Mouse (Mus musculus) CH12.LX (cell line): ENCODE measurements around the gene Olfr1489. TPM values are rescaled to one million over a fixed set of nuclear protein-coding genes. Genes with fewer than 3 reads are reported as not detected.
"Not testable (repeated sequence)": the region's sequence is repeated elsewhere in the genome, so short reads cannot be mapped to it uniquely, and the experiment has no call there.

Experiments
- DNase-seq: peaks from one replicate; pipeline ENCODE4 v3.0.0-alpha.2; 2013; ENCODE audit errors: extremely low read depth
- H3K27ac ChIP-seq: 2 replicates; pipeline ENCODE4 v1.5.1; 2012; ENCODE audit warnings: low read depth, mild to moderate bottlenecking, control low read depth, moderate library complexity; ENCODE audit not compliant: insufficient read depth
- H3K27me3 ChIP-seq: replicated peaks from 2 replicates; pipeline ENCODE3; 2012; ENCODE audit warnings: inconsistent platforms
- H3K36me3 ChIP-seq, 2 experiments: replicated peaks in 1 of 2; 2 replicates each; pipeline versions ENCODE3 to v1.6.1; 2012; ENCODE audit warnings: inconsistent platforms in 1 of 2, low read length in 1 of 2, mild to moderate bottlenecking in 1 of 2, mixed read lengths in 1 of 2, moderate library complexity in 1 of 2; ENCODE audit not compliant: control insufficient read depth in 1 of 2, insufficient read depth in 1 of 2
- H3K4me1 ChIP-seq, 2 experiments: 2 replicates each; pipeline ENCODE4 v1.6.1; 2012; ENCODE audit warnings: inconsistent platforms in 1 of 2, moderate library complexity in 1 of 2; ENCODE audit not compliant: insufficient read depth in 2 of 2, control insufficient read depth in 1 of 2
- H3K4me2 ChIP-seq: 2 replicates; pipeline ENCODE4 v1.6.1; 2012; ENCODE audit warnings: low read depth, mild to moderate bottlenecking, control low read depth; ENCODE audit not compliant: poor library complexity, insufficient read depth, severe bottlenecking
- H3K4me3 ChIP-seq, 3 experiments: fragments of 150-350 bp in 1 of 3; sonication (generic) in 1 of 3; replicated peaks in 1 of 3; 2 replicates each; pipeline versions ENCODE3 to v1.5.1; 2011 to 2012; ENCODE audit warnings: low read depth in 2 of 3, low read length in 2 of 3, mild to moderate bottlenecking in 2 of 3, moderate library complexity in 2 of 3, control low read depth in 1 of 3, improper control_type of control experiment in 1 of 3, inconsistent platforms in 1 of 3, mixed read lengths in 1 of 3; ENCODE audit not compliant: poor library complexity in 1 of 3
- H3K79me2 ChIP-seq: replicated peaks from 2 replicates; pipeline ENCODE4 v1.6.1; 2012; ENCODE audit warnings: mild to moderate bottlenecking, moderate library complexity; ENCODE audit not compliant: control insufficient read depth, poor library complexity, insufficient read depth, severe bottlenecking; ENCODE audit errors: extremely low read depth
- H3K9ac ChIP-seq: 2 replicates; pipeline ENCODE4 v1.6.1; 2012; ENCODE audit warnings: low read depth, mild to moderate bottlenecking, control low read depth, moderate library complexity; ENCODE audit not compliant: insufficient read depth
- H3K9me3 ChIP-seq: replicated peaks from 2 replicates; pipeline ENCODE3; 2012; ENCODE audit warnings: low read length, inconsistent platforms, mixed read lengths
- CHD1 ChIP-seq: IDR thresholded peaks from 2 replicates; pipeline ENCODE4 v1.6.1; 2012; ENCODE audit warnings: low read depth, low read length, improper control_type of control experiment, inconsistent platforms
- CHD2 ChIP-seq: IDR thresholded peaks from 2 replicates; pipeline ENCODE4 v1.6.1; 2011; ENCODE audit warnings: low read length, improper control_type of control experiment
- E2F4 ChIP-seq: IDR thresholded peaks from 2 replicates; pipeline ENCODE4 v1.6.1; 2011; ENCODE audit warnings: low read depth, low read length, improper control_type of control experiment; ENCODE audit not compliant: insufficient replicate concordance
- ELF1 ChIP-seq: IDR thresholded peaks from 2 replicates; pipeline ENCODE4 v1.6.1; 2014; ENCODE audit warnings: low read depth, mild to moderate bottlenecking, inconsistent platforms, low read length, improper control_type of control experiment
- EP300 ChIP-seq: IDR thresholded peaks from 2 replicates; pipeline ENCODE4 v1.6.1; 2011; ENCODE audit warnings: low read length, improper control_type of control experiment
- ETS1 ChIP-seq: conservative IDR thresholded peaks from 2 replicates; pipeline ENCODE4 v1.6.1; 2012; ENCODE audit warnings: low read depth, mild to moderate bottlenecking, inconsistent platforms, low read length, improper control_type of control experiment, moderate library complexity
- GABPA ChIP-seq: IDR thresholded peaks from 2 replicates; pipeline ENCODE4 v1.6.1; 2012; ENCODE audit warnings: low read depth, low read length, improper control_type of control experiment, inconsistent platforms; ENCODE audit not compliant: insufficient replicate concordance
- HCFC1 ChIP-seq: IDR thresholded peaks from 2 replicates; pipeline ENCODE4 v1.6.1; 2012; ENCODE audit warnings: low read depth, mild to moderate bottlenecking, inconsistent platforms, low read length, improper control_type of control experiment
- IRF4 ChIP-seq: IDR thresholded peaks from 2 replicates; pipeline ENCODE4 v1.6.1; 2014; ENCODE audit warnings: low read depth, mild to moderate bottlenecking, inconsistent platforms, low read length, improper control_type of control experiment
- JUND ChIP-seq: conservative IDR thresholded peaks from 2 replicates; pipeline ENCODE4 v1.6.1; 2011; ENCODE audit warnings: low read depth, low read length, improper control_type of control experiment
- KAT2A ChIP-seq: IDR thresholded peaks from 2 replicates; pipeline ENCODE4 v1.6.1; 2012; ENCODE audit warnings: low read length, improper control_type of control experiment, inconsistent platforms; ENCODE audit not compliant: insufficient replicate concordance
- MAFK ChIP-seq: IDR thresholded peaks from 2 replicates; pipeline ENCODE4 v1.6.1; 2011; ENCODE audit warnings: low read length, improper control_type of control experiment; ENCODE audit not compliant: insufficient replicate concordance
- MEF2A ChIP-seq: IDR thresholded peaks from 2 replicates; pipeline ENCODE4 v1.6.1; 2014; ENCODE audit warnings: low read depth, mild to moderate bottlenecking, inconsistent platforms, low read length, improper control_type of control experiment, borderline replicate concordance
- MXI1 ChIP-seq: IDR thresholded peaks from 2 replicates; pipeline ENCODE4 v1.6.1; 2011; ENCODE audit warnings: mild to moderate bottlenecking, low read depth, low read length, improper control_type of control experiment
- MYC ChIP-seq: IDR thresholded peaks from 2 replicates; pipeline ENCODE4 v1.6.1; 2011; ENCODE audit warnings: low read depth, mild to moderate bottlenecking, improper control_type of control experiment, low read length
- NELFE ChIP-seq: IDR thresholded peaks from 2 replicates; pipeline ENCODE4 v1.6.1; 2011; ENCODE audit warnings: low read depth, low read length, improper control_type of control experiment
- NRF1 ChIP-seq: IDR thresholded peaks from 2 replicates; pipeline ENCODE4 v1.6.1; 2014; ENCODE audit warnings: low read depth, mild to moderate bottlenecking, inconsistent platforms, low read length, improper control_type of control experiment, moderate library complexity
- PAX5 ChIP-seq: IDR thresholded peaks from 2 replicates; pipeline ENCODE4 v1.6.1; 2012; ENCODE audit warnings: low read length, inconsistent platforms, mixed read lengths
- POLR2A ChIP-seq: IDR thresholded peaks from 2 replicates; pipeline ENCODE4 v1.6.1; 2011; ENCODE audit warnings: low read depth, mild to moderate bottlenecking, improper control_type of control experiment, low read length
- POLR2AphosphoS2 ChIP-seq: IDR thresholded peaks from 2 replicates; pipeline ENCODE4 v1.6.1; 2011; ENCODE audit warnings: low read depth, low read length, improper control_type of control experiment
- TBP ChIP-seq: conservative IDR thresholded peaks from 2 replicates; pipeline ENCODE4 v1.6.1; 2011; ENCODE audit warnings: low read depth, low read length, improper control_type of control experiment
- TCF12 ChIP-seq: IDR thresholded peaks from 2 replicates; pipeline ENCODE4 v1.6.1; 2014; ENCODE audit warnings: low read depth, mild to moderate bottlenecking, inconsistent platforms, low read length, improper control_type of control experiment
- UBTF ChIP-seq: IDR thresholded peaks from 2 replicates; pipeline ENCODE4 v1.6.1; 2012; ENCODE audit warnings: low read depth, mild to moderate bottlenecking, inconsistent platforms, low read length, improper control_type of control experiment, moderate library complexity
- USF1 ChIP-seq: IDR thresholded peaks from 2 replicates; pipeline ENCODE4 v1.6.1; 2014; ENCODE audit warnings: low read depth, mild to moderate bottlenecking, inconsistent platforms, low read length, improper control_type of control experiment
- USF2 ChIP-seq: conservative IDR thresholded peaks from 2 replicates; pipeline ENCODE4 v1.6.1; 2011; ENCODE audit warnings: low read depth, low read length, improper control_type of control experiment
- ZC3H11A ChIP-seq: IDR thresholded peaks from 2 replicates; pipeline ENCODE4 v1.6.1; 2012; ENCODE audit warnings: low read depth, mild to moderate bottlenecking, inconsistent platforms, low read length, improper control_type of control experiment
- ZKSCAN1 ChIP-seq: IDR thresholded peaks from 2 replicates; pipeline ENCODE4 v1.6.1; 2012; ENCODE audit warnings: low read depth, inconsistent platforms, low read length, improper control_type of control experiment, borderline replicate concordance
- dilution Hi-C: fragments of 300-500 bp; cut with MboI; formaldehyde crosslinking; loops from 2 replicates; pipeline ENCODE4 v1.14.3; 2020; ENCODE audit warnings: low sequenced_read_pairs; ENCODE audit not compliant: extremely low pct_unique_long_range_greater_than_20kb, extremely low pct_ligation_motif_present
- in situ Hi-C: fragments of 300-500 bp; cut with MboI; formaldehyde crosslinking; loops from 3 replicates; pipeline ENCODE4 v1.14.3; 2019; ENCODE audit warnings: low sequenced_read_pairs, low pct_ligation_motif_present, low pct_unique_long_range_greater_than_20kb, mixed read lengths
- polyA plus RNA-seq: library from polyadenylated mRNA; unstranded; fragments of >175 nt; gene quantifications from 2 replicates; pipeline ENCODE4 v1.2.1, GENCODE M21; 2012; ENCODE audit warnings: low read depth; ENCODE audit not compliant: insufficient read length
- total RNA-seq, 2 experiments: library from RNA; depleted of rRNA; stranded (reverse); fragments of 300-350 nt in 1 of 2; fragments of >200 nt in 1 of 2; gene quantifications; 2 replicates each; pipeline ENCODE4 v1.2.3; 2012 to 2014

Olfr1489 gene
- total RNA-seq (2012; rRNA removed) (not detected in 2 replicates), total RNA-seq (2014; rRNA removed) (not detected in 2 replicates), polyA plus RNA-seq (not detected in 2 replicates)

GRCm38 (mm10) chr19:13631321-13631720, at the start of gene Olfr1489:
TSS of gene Olfr1489 (plus strand) at chr19:13631621.
- no peaks in the 10 kb centered on the region for H3K9me3 ChIP-seq
- H3K27ac ChIP-seq, result no peak within 1 kb of the TSS
- H3K9ac ChIP-seq, result no peak within 1 kb of the TSS
- no peaks in the 10 kb centered on the region for H3K36me3 ChIP-seq
- TF ChIP-seq TBP, result no peak
- TF ChIP-seq USF2, result no peak
- no peak for TF ChIP-seq JUND
- no peak for TF ChIP-seq MXI1
- TF ChIP-seq TCF12, result no peak
- TF ChIP-seq UBTF, result no peak
- no peak for TF ChIP-seq CHD1
- TF ChIP-seq E2F4, result no peak
- no peak for TF ChIP-seq GABPA
- no peak for TF ChIP-seq PAX5
- TF ChIP-seq POLR2A, result no peak
- TF ChIP-seq EP300, result no peak
- TF ChIP-seq KAT2A, result no peak
- TF ChIP-seq ETS1, result no peak
- no peak for TF ChIP-seq ZKSCAN1
- no peak for TF ChIP-seq POLR2AphosphoS2
- TF ChIP-seq HCFC1, result no peak
- dilution Hi-C loops (no loop called here), in situ Hi-C loops (no loop called here)
- no peak within 1 kb of the TSS for H3K4me3 ChIP-seq
- H3K4me1 ChIP-seq, result no peaks in the 10 kb centered on the region
- H3K27me3 ChIP-seq, result no peaks in the 10 kb centered on the region
- no peak within 1 kb of the TSS for H3K4me2 ChIP-seq
- H3K79me2 ChIP-seq, result no peaks in the 10 kb centered on the region
- DNase-seq, result no peak

GRCm38 (mm10) chr19:13583211-13583610, 48.2 kb upstream of the Olfr1489 start, which contains the start of gene Olfr1484:
TSS of gene Olfr1484 (plus strand) at chr19:13583511.
- Histone ChIP-seq H3K79me2 (no peaks in the 10 kb centered on the region), H3K9ac (no peak within 1 kb of the TSS), H3K4me1 (no peaks in the 10 kb centered on the region), H3K4me2 (no peak within 1 kb of the TSS), H3K36me3 (no peaks in the 10 kb centered on the region), H3K9me3 (no peaks in the 10 kb centered on the region), H3K27me3 (no peaks in the 10 kb centered on the region), H3K27ac (no peak within 1 kb of the TSS), H3K4me3 (no peak within 1 kb of the TSS)
- DNase-seq, result no peak
- no peak for TF ChIP-seq ELF1
- no peak for TF ChIP-seq MXI1
- TF ChIP-seq POLR2AphosphoS2, result no peak
- TF ChIP-seq USF2, result no peak
- TF ChIP-seq ZKSCAN1, result no peak
- TF ChIP-seq POLR2A, result no peak
- TF ChIP-seq USF1, result no peak
- no peak for TF ChIP-seq NRF1
- no peak for TF ChIP-seq MAFK
- no peak for TF ChIP-seq ZC3H11A
- no peak for TF ChIP-seq EP300
- no peak for TF ChIP-seq TCF12
- no peak for TF ChIP-seq CHD2
- TF ChIP-seq MEF2A, result no peak
- no peak for TF ChIP-seq PAX5
- TF ChIP-seq IRF4, result no peak
- no peak for TF ChIP-seq NELFE
- no peak for TF ChIP-seq MYC
- in situ Hi-C loops (no loop called here), dilution Hi-C loops (no loop called here)

GRCm38 (mm10) chr19:13617075-13617474, 14.3 kb upstream of the Olfr1489 start, which contains the start of gene Olfr1487:
TSS of gene Olfr1487 (plus strand) at chr19:13617375.
- H3K9ac ChIP-seq, dilution Hi-C loops, in situ Hi-C loops: not testable (repeated sequence)

More at GRCm38 (mm10) chr19:13617075-13617474, 14.3 kb upstream of the Olfr1489 start, which contains the start of gene Olfr1487:
- DNase-seq, H3K36me3 ChIP-seq, H3K4me3 ChIP-seq, H3K27me3 ChIP-seq, H3K27ac ChIP-seq, H3K79me2 ChIP-seq, H3K4me2 ChIP-seq, H3K9me3 ChIP-seq, H3K4me1 ChIP-seq: not testable (repeated sequence)
